Mouse (Mus musculus): ENCODE data around the gene Gm21173. TPM values are rescaled to one million over a fixed set of nuclear protein-coding genes. Genes with fewer than 3 reads are reported as not detected.
"Not testable (repeated sequence)": the region's sequence is repeated elsewhere in the genome, so short reads cannot be mapped to it uniquely, and the experiment has no call there.

Gm21173 gene
- polyA plus RNA-seq (2012; rRNA removed) = not detected in 2 replicates

DNA sequence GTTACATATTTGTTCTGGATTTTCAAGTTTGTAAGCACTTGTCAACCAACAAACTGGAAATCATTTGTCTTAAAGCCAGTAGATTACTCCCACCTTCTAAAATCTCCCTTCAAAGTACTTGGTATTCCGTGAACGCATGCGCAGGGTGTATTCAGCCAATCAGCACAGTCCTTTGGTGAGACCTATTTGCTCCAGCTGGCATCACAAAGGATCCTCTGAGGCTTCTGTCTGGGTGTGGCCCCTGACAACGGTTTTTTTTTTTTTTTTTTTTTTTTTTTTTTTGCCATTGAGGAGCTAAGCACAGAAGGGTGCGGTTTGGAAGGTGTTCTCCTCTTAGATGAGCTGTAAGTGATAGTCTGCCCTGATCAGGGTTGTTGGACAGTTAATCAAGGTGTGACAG is at the start of gene Gm21173:
Gene Gm21173, plus strand, starts transcription at position 301 of the 400 bp plus-strand sequence.
- H3K27ac ChIP-seq (ENCODE audit: control insufficient read depth, insufficient read depth, low read depth, low read length); H3K4me1 ChIP-seq (ENCODE audit: control insufficient read depth, insufficient read depth, low read length); H3K36me3 ChIP-seq (ENCODE audit: control insufficient read depth, insufficient read depth, low read length); H3K4me3 ChIP-seq (ENCODE audit: control insufficient read depth, low read depth, low read length); H3K27me3 ChIP-seq (ENCODE audit: control insufficient read depth, insufficient read depth, low read length): not testable (repeated sequence)

Data from testis, adult 2 months (tissue).